Mouse (Mus musculus) subcutaneous adipose tissue, adult 2 months (tissue): ENCODE results near the gene Hip1r. TPM values are rescaled to one million over a fixed set of nuclear protein-coding genes. Genes with fewer than 3 reads are reported as not detected.

ENCODE experiments used
- polyA plus RNA-seq: library from polyadenylated mRNA; depleted of rRNA; stranded (reverse); fragments of >200 nt; gene quantifications from 2 replicates; pipeline ENCODE4 v1.2.3, GENCODE M21; 2012; ENCODE audit warnings: low replicate concordance; rRNA removed

Gene Hip1r
- polyA plus RNA-seq, result 8.6 and 11.8 TPM in 2 replicates

GRCm38 (mm10) chr5:123973299-123974178 is at the start of gene Hip1r:
Hip1r (plus strand) TSS chr5:123973628.

GRCm38 (mm10) chr5:123927118-123927517 is 46.3 kb upstream of the Hip1r start, which contains the start of gene Gm43518:
Gm43518 (plus strand) TSS chr5:123927418.

GRCm38 (mm10) chr5:123930508-123930989 is 42.9 kb upstream of the Hip1r start, which contains the start of gene Ccdc62:
Ccdc62 (plus strand) TSS chr5:123930679.

GRCm38 (mm10) chr5:124032001-124032508 is 58.6 kb downstream of the Hip1r start, which contains the start of gene Vps37b:
Vps37b (minus strand) TSS chr5:124032270.

Other genes with a start within 250 kb of the Hip1r start
- 12.9 and 15.1 TPM in 2 replicates for gene Rsrc2, start 224.2 kb upstream of the Hip1r start, polyA plus RNA-seq
- gene Kntc1, start 223.9 kb upstream of the Hip1r start, polyA plus RNA-seq, result 0.85 and 4.2 TPM in 2 replicates
- 18.1 and 25.1 TPM in 2 replicates for gene Hcar2, start 108.1 kb upstream of the Hip1r start, polyA plus RNA-seq
- 42.3 and 78.0 TPM in 2 replicates for gene Hcar1, start 93.6 kb upstream of the Hip1r start, polyA plus RNA-seq
- gene Denr, start 66.5 kb upstream of the Hip1r start, polyA plus RNA-seq, result 13.5 and 17.4 TPM in 2 replicates
- 1.4 TPM in 2 replicates for gene Gm43518, start 46.2 kb upstream of the Hip1r start, polyA plus RNA-seq
- gene Ccdc62, start 42.9 kb upstream of the Hip1r start, polyA plus RNA-seq, result 4.1 and 6.1 TPM in 2 replicates
- gene Vps37b, start 58.6 kb downstream of the Hip1r start, polyA plus RNA-seq, result 12.1 and 29.0 TPM in 2 replicates
- 8.1 and 16.8 TPM in 2 replicates for gene Abcb9, start 122.2 kb downstream of the Hip1r start, polyA plus RNA-seq
- gene Ogfod2, start 138.7 kb downstream of the Hip1r start, polyA plus RNA-seq, result 43.3 and 53.1 TPM in 2 replicates
- gene Arl6ip4, start 142.5 kb downstream of the Hip1r start, polyA plus RNA-seq, result 30.4 and 31.1 TPM in 2 replicates